Mouse (Mus musculus): ENCODE measurements around the gene Olfr702.

The Olfr702 gene

DNA sequence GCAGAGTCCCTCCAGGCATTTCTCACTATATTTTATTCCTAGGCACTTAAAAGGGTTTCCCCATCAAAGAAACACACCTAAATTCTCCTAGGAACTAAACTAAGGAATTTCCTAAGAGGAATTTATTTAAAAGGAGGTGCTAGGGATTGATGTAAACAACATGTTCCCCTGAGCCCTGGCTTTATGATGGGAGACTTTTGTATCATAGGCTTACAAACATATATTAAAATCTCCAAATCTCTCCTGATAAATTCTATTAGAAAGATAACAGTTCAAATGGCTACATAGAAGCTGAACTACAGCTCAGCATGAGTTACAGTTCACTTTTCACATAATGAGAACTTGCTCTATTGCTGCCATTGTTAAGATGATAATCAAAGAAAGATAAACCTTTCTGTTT, at the start of gene Olfr702:
Gene Olfr702, minus strand, starts transcription at position 101 of the 400 bp plus-strand sequence.
- no peak for DNase-seq (ENCODE audit: low spot score)

DNA sequence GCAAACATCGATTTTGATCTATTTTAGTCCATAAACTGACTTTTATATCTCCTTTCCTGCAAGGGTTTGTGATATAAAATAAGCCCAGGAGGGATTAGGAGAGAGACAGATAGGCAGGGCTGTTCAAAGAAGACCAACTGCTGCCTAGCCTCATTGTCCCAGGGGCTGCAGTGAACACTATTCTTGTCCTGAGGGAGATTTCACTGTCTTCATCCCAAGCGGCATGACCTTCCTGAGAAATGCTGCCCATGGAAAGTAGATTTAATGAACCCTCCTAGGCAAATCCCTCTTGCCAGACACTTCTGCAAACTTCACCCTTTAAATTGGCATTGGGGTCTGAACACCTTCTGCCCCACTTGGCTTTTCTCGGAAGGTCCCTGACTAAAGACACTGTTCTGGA, 43.1 kb upstream of the Olfr702 start, which contains the start of gene Olfr705:
Gene Olfr705, minus strand, starts transcription at position 101 of the 400 bp plus-strand sequence.
- DNase-seq (ENCODE audit: low spot score) = no peak

DNA sequence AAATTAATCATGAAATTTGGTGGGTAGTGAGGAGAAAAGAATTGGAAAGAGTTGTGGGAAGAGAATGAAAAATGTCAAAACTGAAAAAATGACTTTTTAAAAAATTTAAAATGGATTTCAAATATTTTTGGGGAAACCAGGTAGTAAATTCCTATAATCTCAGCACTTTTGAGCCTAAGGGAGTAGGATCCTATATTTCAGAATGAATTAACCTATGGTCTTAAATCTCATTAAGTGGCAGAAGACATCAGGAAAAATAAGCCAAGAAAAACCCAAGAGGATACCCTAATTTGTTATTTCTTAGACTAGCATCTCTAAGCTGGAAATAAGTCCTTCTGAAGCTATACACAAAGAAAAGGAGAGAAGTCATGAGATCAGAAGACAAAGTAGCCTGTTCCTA, 29.2 kb upstream of the Olfr702 start, which contains the start of gene Olfr704:
Gene Olfr704, plus strand, starts transcription at position 301 of the 400 bp plus-strand sequence.
- DNase-seq (ENCODE audit: low spot score) = no peak

DNA sequence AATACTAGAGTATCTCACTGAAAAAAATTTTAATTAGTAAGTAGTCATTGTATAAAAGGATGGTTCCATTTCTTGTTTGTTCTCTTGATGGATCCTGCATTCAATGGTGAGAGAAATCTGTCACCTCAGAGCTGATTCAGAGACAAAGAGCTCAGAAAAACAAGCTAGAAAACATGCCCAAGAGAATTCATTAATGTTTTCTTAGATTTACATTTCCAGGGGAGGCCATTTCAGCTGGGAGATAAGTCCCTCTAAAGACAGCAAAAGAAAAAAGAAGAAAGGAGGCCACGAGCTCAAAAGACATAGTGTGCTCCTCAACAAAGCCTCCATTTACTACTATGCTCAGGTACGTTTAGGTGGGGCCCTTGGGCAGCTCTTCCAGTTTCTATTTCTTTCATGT, 9.4 kb upstream of the Olfr702 start, which contains the start of gene Olfr703:
Gene Olfr703, plus strand, starts transcription at position 301 of the 400 bp plus-strand sequence.
- DNase-seq (ENCODE audit: low spot score) = no peak

DNA sequence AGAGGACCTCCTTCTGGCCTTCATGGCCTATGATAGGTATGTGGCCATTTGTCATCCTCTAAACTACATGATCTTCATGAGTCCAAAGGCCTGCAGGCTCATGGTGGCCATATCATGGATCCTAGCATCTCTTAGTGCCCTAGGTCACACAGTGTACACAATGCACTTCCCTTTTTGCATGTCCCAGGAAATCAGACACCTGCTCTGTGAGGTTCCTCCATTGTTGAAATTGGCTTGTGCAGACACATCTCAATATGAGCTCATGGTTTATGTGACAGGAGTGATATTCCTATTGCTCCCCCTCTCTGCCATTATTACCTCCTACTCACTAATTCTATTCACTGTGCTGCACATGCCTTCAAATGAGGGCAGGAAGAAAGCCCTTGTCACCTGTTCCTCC, 15.3 kb downstream of the Olfr702 start:
- no peak for DNase-seq (ENCODE audit: low spot score)

DNA sequence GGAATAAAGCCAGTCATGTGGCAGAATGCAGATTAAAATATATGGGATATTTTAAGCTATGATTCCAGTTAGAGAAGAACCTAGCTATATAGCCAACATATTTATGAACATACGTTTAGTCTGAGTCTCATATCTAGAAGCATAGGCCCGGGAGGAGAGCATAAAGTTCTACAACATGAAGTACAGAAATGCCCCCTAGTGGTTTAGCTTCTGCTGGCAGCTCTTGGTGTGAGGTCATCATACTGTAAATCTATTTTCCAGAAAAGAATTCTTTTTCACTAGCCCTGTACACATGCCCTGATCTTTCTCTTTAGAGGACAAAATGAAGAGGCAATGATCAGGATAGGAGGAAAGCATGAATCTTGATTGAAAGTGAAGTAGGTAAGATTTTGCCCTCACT, 17.9 kb downstream of the Olfr702 start:
- no peak for DNase-seq (ENCODE audit: low spot score)

DNA sequence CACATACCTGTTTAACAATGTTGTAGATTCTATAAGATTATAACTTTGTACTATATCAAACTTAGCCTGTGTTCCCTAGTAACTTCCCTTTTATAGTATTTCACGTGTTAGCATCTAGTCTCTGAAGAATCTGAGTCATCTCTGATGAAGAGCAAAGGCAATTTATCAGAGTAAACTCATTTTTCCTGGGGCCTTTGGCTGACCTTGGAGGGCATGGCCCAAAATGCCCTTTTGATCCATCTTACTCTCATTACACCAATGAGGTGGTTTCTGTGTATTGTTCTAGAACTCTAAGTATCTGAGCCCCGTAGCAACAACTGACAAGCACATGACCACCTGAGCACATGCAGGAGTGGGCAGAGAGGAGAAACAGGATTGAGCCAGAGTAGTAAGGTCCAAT, 19.9 kb downstream of the Olfr702 start, which contains the start of gene Olfr701:
Gene Olfr701, plus strand, starts transcription at position 301 of the 400 bp plus-strand sequence.
- DNase-seq (ENCODE audit: low spot score) = no peak

DNA sequence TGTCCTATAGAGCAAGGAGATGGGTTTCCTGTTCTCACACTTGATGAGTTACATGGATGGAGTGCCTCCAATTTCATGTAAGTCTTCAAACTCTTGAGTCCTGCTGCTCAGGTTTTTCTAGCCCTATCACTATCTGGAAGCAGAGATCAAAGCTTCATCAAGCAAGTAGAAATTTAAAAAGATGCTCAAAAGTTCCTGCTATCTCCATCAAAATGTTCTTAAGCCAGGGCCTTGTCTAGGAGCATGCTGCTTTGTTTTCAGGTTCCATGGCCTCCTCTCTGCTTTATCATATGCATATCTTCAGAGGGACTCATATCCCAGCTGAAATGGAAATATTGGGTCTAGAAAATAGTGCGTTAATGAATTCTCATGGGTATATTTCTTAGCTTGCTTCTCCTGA, 25.0 kb downstream of the Olfr702 start, which contains the start of gene Olfr700:
Gene Olfr700, minus strand, starts transcription at position 101 of the 400 bp plus-strand sequence.
- no peak for DNase-seq (ENCODE audit: low spot score)

DNA sequence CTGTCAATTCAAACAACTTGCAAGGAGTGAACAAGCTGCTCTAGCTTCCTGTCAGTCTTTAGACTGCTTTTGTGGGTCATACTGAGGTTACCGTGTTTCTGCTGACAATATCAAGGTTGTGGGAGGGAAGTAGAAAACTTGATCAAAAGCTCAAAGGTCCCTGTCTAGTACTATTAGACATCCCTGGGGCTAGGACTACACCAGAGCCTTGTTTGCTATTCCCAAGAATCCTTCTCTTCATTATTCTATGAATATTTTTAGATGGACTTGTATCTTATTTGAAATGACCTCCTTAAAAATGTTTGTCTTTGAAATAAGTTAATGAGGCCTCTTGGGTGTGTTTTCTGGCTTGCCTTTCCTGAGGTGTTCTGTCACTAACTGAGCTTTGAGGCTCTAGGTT, 40.6 kb downstream of the Olfr702 start, which contains the start of gene Olfr699:
Gene Olfr699, minus strand, starts transcription at position 101 of the 400 bp plus-strand sequence.
- no peak for DNase-seq (ENCODE audit: low spot score)

DNA sequence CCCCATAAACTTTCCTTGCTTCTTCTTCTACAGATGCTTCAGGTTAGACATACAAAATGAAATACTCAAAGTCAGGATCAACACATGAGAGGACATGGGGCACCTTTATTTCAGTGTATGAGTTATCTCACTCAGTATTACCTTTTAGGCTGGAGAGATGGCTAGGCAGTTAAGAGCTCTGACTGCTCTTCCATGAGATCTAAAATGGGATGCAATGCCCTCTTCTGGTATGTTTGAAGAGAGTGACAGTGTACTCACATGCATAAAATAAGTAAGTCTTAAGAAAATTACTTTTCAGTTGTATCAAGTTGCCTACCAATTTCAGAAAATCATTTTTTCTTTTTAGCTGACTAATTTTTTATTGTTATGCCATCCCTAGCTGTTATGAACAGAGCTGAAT, 45.4 kb downstream of the Olfr702 start:
- DNase-seq (ENCODE audit: low spot score) = no peak

All from urinary bladder, postnatal 10 days (tissue).